Mouse (Mus musculus): Measurements from ENCODE around the gene Kntc1.
"Not testable (repeated sequence)": the region's sequence is repeated elsewhere in the genome, so short reads cannot be mapped to it uniquely, and the experiment has no call there.

The Kntc1 gene

GRCm38 (mm10) chr5:123749065-123750064 is at the start of gene Kntc1, which contains the start of gene Rsrc2:
Gene Kntc1, plus strand, starts transcription at chr5:123749716.
Gene Rsrc2, minus strand, starts transcription at chr5:123749414.
- peak; percentile 100 for DNase-seq (ENCODE audit: low read depth, low spot score)

- DNase-seq (ENCODE audit: low read depth, low spot score) = no peak
Measured at GRCm38 (mm10) chr5:123700625-123701024, 48.9 kb upstream of the Kntc1 start.

GRCm38 (mm10) chr5:123708598-123708997 is 40.9 kb upstream of the Kntc1 start:
- DNase-seq (ENCODE audit: low read depth, low spot score) = no peak

- no peak for DNase-seq (ENCODE audit: low read depth, low spot score)
Measured at GRCm38 (mm10) chr5:123709571-123709970, 39.9 kb upstream of the Kntc1 start.

- no peak for DNase-seq (ENCODE audit: low read depth, low spot score)
Measured at GRCm38 (mm10) chr5:123713782-123714181, 35.7 kb upstream of the Kntc1 start.

- DNase-seq (ENCODE audit: low read depth, low spot score) = no peak
Measured at GRCm38 (mm10) chr5:123714622-123715021, 34.9 kb upstream of the Kntc1 start.

GRCm38 (mm10) chr5:123720328-123721311 is 28.9 kb upstream of the Kntc1 start, which contains the start of gene Zcchc8:
Gene Zcchc8, minus strand, starts transcription at chr5:123721100.
- peak; percentile 97 for DNase-seq (ENCODE audit: low read depth, low spot score)

GRCm38 (mm10) chr5:123723816-123724215 is 25.7 kb upstream of the Kntc1 start:
- not testable (repeated sequence) for DNase-seq (ENCODE audit: low read depth, low spot score)

- no peak for DNase-seq (ENCODE audit: low read depth, low spot score)
Measured at GRCm38 (mm10) chr5:123730981-123731380, 18.5 kb upstream of the Kntc1 start.

GRCm38 (mm10) chr5:123744358-123744757 is 5.2 kb upstream of the Kntc1 start:
- DNase-seq (ENCODE audit: low read depth, low spot score) = no peak

- DNase-seq (ENCODE audit: low read depth, low spot score) = no peak
Measured at GRCm38 (mm10) chr5:123746253-123746652, 3.3 kb upstream of the Kntc1 start.

GRCm38 (mm10) chr5:123747604-123748003 is 1.9 kb upstream of the Kntc1 start:
- no peak for DNase-seq (ENCODE audit: low read depth, low spot score)

- peak; percentile 46 for DNase-seq (ENCODE audit: low read depth, low spot score)
Measured at GRCm38 (mm10) chr5:123748339-123749064, 1.0 kb upstream of the Kntc1 start.

GRCm38 (mm10) chr5:123765506-123765905 is 16.0 kb downstream of the Kntc1 start:
- DNase-seq (ENCODE audit: low read depth, low spot score) = no peak

GRCm38 (mm10) chr5:123766455-123766854 is 16.9 kb downstream of the Kntc1 start:
- not testable (repeated sequence) for DNase-seq (ENCODE audit: low read depth, low spot score)

- peak; percentile 65 for DNase-seq (ENCODE audit: low read depth, low spot score)
Measured at GRCm38 (mm10) chr5:123773441-123773840, 23.9 kb downstream of the Kntc1 start.

GRCm38 (mm10) chr5:123780716-123781115 is 31.2 kb downstream of the Kntc1 start:
- no peak for DNase-seq (ENCODE audit: low read depth, low spot score)

- DNase-seq (ENCODE audit: low read depth, low spot score) = no peak
Measured at GRCm38 (mm10) chr5:123781864-123782263, 32.3 kb downstream of the Kntc1 start.

GRCm38 (mm10) chr5:123788976-123789375 is 39.5 kb downstream of the Kntc1 start:
- peak; percentile 27 for DNase-seq (ENCODE audit: low read depth, low spot score)

- DNase-seq (ENCODE audit: low read depth, low spot score) = no peak
Measured at GRCm38 (mm10) chr5:123793081-123793480, 43.6 kb downstream of the Kntc1 start.

GRCm38 (mm10) chr5:123806334-123806733 is 56.8 kb downstream of the Kntc1 start:
- no peak for DNase-seq (ENCODE audit: low read depth, low spot score)

Data from A20 (cell line).